23 mouse cellular contexts compared by ENCODE assay signal in genomic region chr7:144663566-144663965, GRCm38 (mm10).
DNase-seq lines count a peak whose midpoint lies in the region; ATAC-seq lines count a peak whose summit lies in the region.
"Had no signal": no experiment of that assay in that cellular context is flagged by ENCODE, and none has a peak within 500 bp of the region (broad histone marks: within the 10 kb centered on the region; RNA-seq: fewer than 3 reads in every experiment).

No protein-coding gene starts in this region.

- no peak overlapping the region for H3K9ac ChIP-seq in forebrain, embryonic 13.5 days
- H3K9ac ChIP-seq in midbrain, embryonic 13.5 days (replicated peaks) = no peak overlapping the region
- H3K9ac ChIP-seq in midbrain, embryonic 14.5 days (replicated peaks; ENCODE audit: low read length) = no peak overlapping the region
- no peak overlapping the region for H3K9ac ChIP-seq in stomach, embryonic 16.5 days (ENCODE audit: low read length)
- H3K9ac ChIP-seq: embryonic facial prominence, embryonic 13.5 days; hindbrain, embryonic 12.5 days; limb, embryonic 15.5 days; liver, embryonic 15.5 days; midbrain, embryonic 12.5 days had no signal

- WGBS in forebrain, embryonic 10.5 days = 69% methylated on average over 6 of the region's 6 CpGs
- 53% methylated on average over 6 of the region's 6 CpGs for WGBS in forebrain, embryonic 13.5 days
- 63% methylated on average over 6 of the region's 6 CpGs for WGBS in midbrain, embryonic 13.5 days
- 51% methylated on average over 6 of the region's 6 CpGs for WGBS in midbrain, embryonic 14.5 days
- 35% methylated on average over 6 of the region's 6 CpGs for WGBS in stomach, embryonic 16.5 days

- no peak overlapping the region for H3K4me2 ChIP-seq in forebrain, embryonic 13.5 days
- H3K4me2 ChIP-seq in midbrain, embryonic 13.5 days (replicated peaks) = no peak overlapping the region
- no peak overlapping the region for H3K4me2 ChIP-seq in midbrain, embryonic 14.5 days (ENCODE audit: low read length)
- H3K4me2 ChIP-seq in stomach, embryonic 16.5 days (ENCODE audit: low read depth, low read length) = no peak overlapping the region
- H3K4me2 ChIP-seq: embryonic facial prominence, embryonic 13.5 days; heart, embryonic 11.5 days; hindbrain, embryonic 12.5 days; limb, embryonic 15.5 days; liver, embryonic 15.5 days; midbrain, embryonic 12.5 days had no signal

- H3K27ac ChIP-seq in forebrain, embryonic 10.5 days = peak overlapping the region; percentile 70
- no peak overlapping the region; the same call in 1 of the 2 replicates for H3K27ac ChIP-seq in forebrain, embryonic 13.5 days
- H3K27ac ChIP-seq in midbrain, embryonic 13.5 days = no peak overlapping the region
- no peak overlapping the region for H3K27ac ChIP-seq in midbrain, embryonic 14.5 days (replicated peaks; ENCODE audit: low read depth, low read length)
- no peak overlapping the region for H3K27ac ChIP-seq in stomach, embryonic 16.5 days (ENCODE audit: low read length)
- H3K27ac ChIP-seq: embryonic facial prominence, embryonic 13.5 days; hindbrain, embryonic 12.5 days; layer of hippocampus, adult 2 months; limb, embryonic 15.5 days; liver, embryonic 15.5 days had no signal

- peaks cover 82% of the 10 kb centered on the region for H3K27me3 ChIP-seq in forebrain, embryonic 10.5 days (ENCODE audit: poor library complexity, severe bottlenecking)
- peaks cover 34% of the 10 kb centered on the region for H3K27me3 ChIP-seq in forebrain, embryonic 13.5 days
- peaks cover 21% of the 10 kb centered on the region for H3K27me3 ChIP-seq in midbrain, embryonic 13.5 days
- H3K27me3 ChIP-seq in midbrain, embryonic 14.5 days (ENCODE audit: control insufficient read depth, insufficient read depth, low read length) = no peaks in the 10 kb centered on the region
- H3K27me3 ChIP-seq in stomach, embryonic 16.5 days (ENCODE audit: control insufficient read depth, insufficient read depth, low read length) = no peaks in the 10 kb centered on the region
- H3K27me3 ChIP-seq: embryonic facial prominence, embryonic 13.5 days; limb, embryonic 15.5 days had no signal

- H3K36me3 ChIP-seq in forebrain, embryonic 10.5 days (replicated peaks) = peaks cover 55% of the 10 kb centered on the region
- H3K36me3 ChIP-seq in forebrain, embryonic 13.5 days (ENCODE audit: poor library complexity, severe bottlenecking) = 0 out of 2 replicates have a peak, but pooled peaks cover 5% of the 10 kb centered on the region
- peaks cover 3% of the 10 kb centered on the region; the same call in 1 of the 2 replicates for H3K36me3 ChIP-seq in midbrain, embryonic 13.5 days
- no peaks in the 10 kb centered on the region; the same call in 1 of the 2 replicates for H3K36me3 ChIP-seq in midbrain, embryonic 14.5 days (ENCODE audit: control insufficient read depth, insufficient read depth, low read length)
- H3K36me3 ChIP-seq in stomach, embryonic 16.5 days (ENCODE audit: control insufficient read depth, insufficient read depth, low read length) = no peaks in the 10 kb centered on the region
- H3K36me3 ChIP-seq: embryonic facial prominence, embryonic 13.5 days; G1E; hindbrain, embryonic 12.5 days; limb, embryonic 15.5 days; liver, embryonic 15.5 days had no signal

- H3K4me1 ChIP-seq in forebrain, embryonic 10.5 days = peaks cover 41% of the 10 kb centered on the region
- peaks cover 4% of the 10 kb centered on the region; the same call in 1 of the 2 replicates for H3K4me1 ChIP-seq in forebrain, embryonic 13.5 days
- peaks cover 5% of the 10 kb centered on the region; the same call in 1 of the 2 replicates for H3K4me1 ChIP-seq in midbrain, embryonic 13.5 days (replicated peaks)
- no peaks in the 10 kb centered on the region for H3K4me1 ChIP-seq in midbrain, embryonic 14.5 days (ENCODE audit: control insufficient read depth, insufficient read depth, low read length)
- peaks cover 10% of the 10 kb centered on the region; the same call in 1 of the 2 replicates for H3K4me1 ChIP-seq in stomach, embryonic 16.5 days (ENCODE audit: control insufficient read depth, insufficient read depth, low read length)
- H3K4me1 ChIP-seq: embryonic facial prominence, embryonic 13.5 days; liver, embryonic 15.5 days had no signal

- ATAC-seq in forebrain, embryonic 13.5 days = no peak
- ATAC-seq in midbrain, embryonic 13.5 days = 0 out of 2 replicates have a peak, but pooled peaks have one; percentile 9
- ATAC-seq in midbrain, embryonic 14.5 days (ENCODE audit: low FRiP score, low TSS enrichment) = no peak
- ATAC-seq in stomach, embryonic 16.5 days (ENCODE audit: insufficient read depth, low FRiP score) = peak; percentile 45; the same call in 1 of the 2 replicates
- ATAC-seq: forebrain, embryonic 16.5 days; inflammation-experienced regulatory T-cells, adult 6 months had no signal

- no peak for DNase-seq in forebrain, embryonic 10.5 days (ENCODE audit: extremely low spot score, low spot score)
- DNase-seq in midbrain, embryonic 14.5 days = no peak
- peak; percentile 75 for DNase-seq in kidney, postnatal 14 days
- DNase-seq in spleen, postnatal 14 days (ENCODE audit: low spot score in 2 of 2) = no peak
- DNase-seq in c-Kit-positive CD71-positive TER-119-positive erythroid progenitor cells, embryonic 14.5 days (ENCODE audit: low spot score) = no peak
- DNase-seq: cerebellum, adult 9-10 months; heart, postnatal 10 days; layer of hippocampus, postnatal 36 days; right cerebral cortex, postnatal 25 days; thymus, postnatal 25 days had no signal

- H3K4me3 ChIP-seq in forebrain, embryonic 10.5 days = no peak overlapping the region
- no peak overlapping the region for H3K4me3 ChIP-seq in forebrain, embryonic 13.5 days
- H3K4me3 ChIP-seq in midbrain, embryonic 13.5 days (replicated peaks) = no peak overlapping the region
- H3K4me3 ChIP-seq in midbrain, embryonic 14.5 days (replicated peaks; ENCODE audit: low read depth, low read length) = no peak overlapping the region
- no peak overlapping the region for H3K4me3 ChIP-seq in stomach, embryonic 16.5 days (replicated peaks; ENCODE audit: low read length)
- H3K4me3 ChIP-seq: embryonic facial prominence, embryonic 13.5 days; hindbrain, embryonic 12.5 days; layer of hippocampus, adult 2 months; limb, embryonic 15.5 days; liver, embryonic 15.5 days; midbrain, embryonic 12.5 days had no signal

- H3K9me3 ChIP-seq in forebrain, embryonic 10.5 days = no peaks in the 10 kb centered on the region
- H3K9me3 ChIP-seq in forebrain, embryonic 13.5 days (replicated peaks) = no peaks in the 10 kb centered on the region
- no peaks in the 10 kb centered on the region for H3K9me3 ChIP-seq in midbrain, embryonic 13.5 days
- no peaks in the 10 kb centered on the region for H3K9me3 ChIP-seq in midbrain, embryonic 14.5 days (ENCODE audit: control insufficient read depth, low read length)
- H3K9me3 ChIP-seq in stomach, embryonic 16.5 days (replicated peaks; ENCODE audit: control insufficient read depth, low read length) = no peaks in the 10 kb centered on the region
- H3K9me3 ChIP-seq: embryonic facial prominence, embryonic 13.5 days; G1E; hindbrain, embryonic 12.5 days; limb, embryonic 15.5 days; liver, embryonic 15.5 days; midbrain, embryonic 12.5 days had no signal

Comparison
In these comparisons a context has a peak if more than half of its experiments do, and no peak if none do; other contexts are left out.
1. ATAC-seq: peak in midbrain, embryonic 13.5 days (single experiment) and stomach, embryonic 16.5 days (single experiment); none in forebrain, embryonic 13.5 days (single experiment) and midbrain, embryonic 14.5 days (single experiment).